Mouse (Mus musculus) lung, adult 18-20 months (tissue): ENCODE measurements at regions not wholly inside any gene's neighbourhood (a gene's known extent, or its start where the extent isn't known, plus 50 kb on each side); places are given as distances from the start of the nearest gene placed in this dataset.

ENCODE experiments used
- DNase-seq, 2 experiments: peaks; one replicate each; pipeline ENCODE4 v3.0.0; 2022; ENCODE audit warnings: mixed read lengths in 2 of 2

DNA sequence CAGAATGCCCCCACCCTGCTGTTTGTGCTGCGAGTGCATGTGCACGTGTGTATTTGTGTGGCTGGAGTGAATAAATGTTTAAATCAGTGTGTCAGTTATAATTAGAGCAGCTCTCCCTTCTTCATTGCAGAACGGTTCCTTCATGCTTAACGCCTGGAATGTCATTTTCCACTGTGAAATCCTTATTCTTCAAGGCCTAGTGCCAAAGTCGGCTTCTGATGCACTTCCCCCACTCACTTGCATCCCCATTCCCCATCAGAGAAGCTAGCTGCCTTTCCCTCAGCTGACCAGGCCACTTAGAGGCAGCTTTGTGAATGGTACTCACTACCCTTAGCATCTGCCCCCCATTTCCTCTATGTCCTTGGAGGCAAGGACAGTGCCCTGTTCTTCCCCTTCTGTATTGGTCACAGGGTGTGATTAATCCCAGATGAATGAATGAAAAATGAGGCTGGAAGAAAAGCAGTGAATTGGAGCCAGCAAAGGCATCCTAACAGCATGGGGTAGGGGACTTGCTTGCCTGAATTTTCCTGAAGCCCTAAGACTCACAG, 162.6 kb downstream of the H2al1j start:
- no peak for DNase-seq

DNA sequence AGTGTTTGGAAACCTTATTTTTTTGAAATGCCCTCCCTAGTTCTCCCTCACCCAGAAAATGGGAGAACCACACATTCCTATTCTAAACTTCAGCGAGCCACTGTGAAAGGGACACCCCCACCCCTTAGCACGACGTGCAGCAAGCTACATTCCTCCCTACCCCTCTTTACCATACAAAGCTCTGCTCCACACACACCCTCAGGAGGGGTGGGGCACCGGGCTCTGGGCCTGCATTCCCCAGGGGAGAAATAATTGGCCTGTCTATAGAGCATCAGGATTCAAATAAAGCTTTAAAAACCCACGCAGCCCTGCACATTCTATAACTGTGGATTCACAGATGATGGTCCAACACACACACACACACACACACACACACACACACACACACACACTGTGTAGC, 163.6 kb downstream of the H2al1j start:
- DNase-seq, result no peak

DNA sequence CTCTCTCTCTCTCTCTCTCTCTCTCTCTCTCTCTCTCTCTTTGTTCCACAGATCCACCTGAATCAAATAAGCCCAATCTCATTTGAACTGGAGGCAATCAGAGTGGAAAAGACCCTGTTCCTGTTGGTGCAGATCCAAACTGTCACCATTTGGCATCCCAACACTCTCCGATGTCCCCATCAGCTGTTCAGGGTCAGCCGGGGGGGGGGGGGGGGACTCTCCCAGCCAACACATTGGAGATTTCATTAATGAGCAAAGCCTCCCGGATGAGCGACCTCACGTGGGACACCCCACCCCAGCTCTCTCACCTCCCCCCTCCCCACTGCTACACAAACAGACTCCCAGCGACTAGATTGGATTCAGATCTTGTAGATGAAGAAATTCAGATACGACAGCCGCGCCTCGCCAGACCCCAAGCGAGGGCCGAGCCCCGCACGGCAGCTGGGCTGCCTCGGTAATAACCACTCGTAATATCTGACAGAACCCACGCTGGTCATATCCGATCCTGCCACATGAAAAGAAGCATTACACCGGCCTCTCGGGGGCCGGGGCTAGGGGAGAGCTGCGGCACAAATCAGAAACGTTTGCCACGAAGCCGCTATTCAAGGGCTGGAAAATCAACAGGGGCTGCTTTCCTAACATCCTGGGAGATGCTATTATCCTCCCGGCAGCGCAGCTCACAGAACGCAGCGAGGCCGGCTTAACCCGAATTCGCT, 164.2 kb downstream of the H2al1j start:
- no peak for DNase-seq

DNA sequence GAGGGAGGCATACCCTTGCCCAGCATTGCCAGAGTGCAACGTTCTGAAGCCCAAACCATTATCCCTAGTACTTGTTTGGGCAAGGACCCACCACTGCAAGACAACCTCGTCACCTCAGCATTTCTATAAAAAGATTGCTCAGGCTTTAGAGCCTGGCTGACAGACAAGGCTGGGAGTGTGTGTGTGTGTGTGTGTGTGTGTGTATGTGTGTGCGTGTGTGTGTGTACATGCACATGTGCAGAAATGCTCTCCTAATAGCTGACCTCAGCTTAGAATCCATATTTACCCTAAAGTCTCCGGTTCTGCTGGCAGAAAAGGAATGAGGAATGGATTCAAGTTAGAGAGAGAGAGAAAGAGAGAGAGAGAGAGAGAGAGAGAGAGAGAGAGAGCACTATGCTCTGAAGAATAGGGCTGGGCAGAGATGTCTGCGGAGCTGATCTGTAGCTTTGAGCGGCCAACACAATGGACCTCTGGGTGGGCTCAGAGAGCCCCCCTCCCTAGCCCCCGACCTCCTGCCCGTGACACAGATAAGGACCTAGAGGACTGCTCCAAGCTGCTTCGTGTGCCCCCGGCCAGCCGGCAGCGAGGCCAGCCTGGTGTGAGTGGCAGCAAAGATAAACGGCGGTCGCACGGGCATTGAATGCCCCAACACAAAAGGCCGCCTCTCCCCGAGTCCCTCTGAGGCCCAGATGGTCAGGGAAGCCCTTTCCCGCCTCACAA, 166.1 kb downstream of the H2al1j start:
- no peak for DNase-seq

DNA sequence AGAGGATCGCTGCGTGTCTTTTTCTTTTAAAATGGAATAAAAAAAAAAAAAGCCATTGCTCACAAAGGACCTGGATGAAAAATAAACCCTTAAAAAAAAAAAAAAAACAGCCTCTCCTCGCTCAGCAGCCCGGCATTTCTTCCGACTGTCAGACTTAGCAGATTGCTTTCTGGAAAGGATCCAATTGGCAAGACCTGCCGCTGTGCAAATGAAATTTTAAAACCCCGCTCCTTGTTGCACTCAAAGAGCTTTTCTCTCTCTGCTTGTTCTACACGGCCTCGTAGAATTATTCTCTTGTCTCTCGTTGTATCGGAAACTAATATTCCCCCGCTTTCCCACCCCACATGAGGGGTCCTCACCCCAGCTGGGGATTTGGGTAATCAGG, 166.6 kb downstream of the H2al1j start:
- peak in 1 of 2 experiments; percentile 18 for DNase-seq

DNA sequence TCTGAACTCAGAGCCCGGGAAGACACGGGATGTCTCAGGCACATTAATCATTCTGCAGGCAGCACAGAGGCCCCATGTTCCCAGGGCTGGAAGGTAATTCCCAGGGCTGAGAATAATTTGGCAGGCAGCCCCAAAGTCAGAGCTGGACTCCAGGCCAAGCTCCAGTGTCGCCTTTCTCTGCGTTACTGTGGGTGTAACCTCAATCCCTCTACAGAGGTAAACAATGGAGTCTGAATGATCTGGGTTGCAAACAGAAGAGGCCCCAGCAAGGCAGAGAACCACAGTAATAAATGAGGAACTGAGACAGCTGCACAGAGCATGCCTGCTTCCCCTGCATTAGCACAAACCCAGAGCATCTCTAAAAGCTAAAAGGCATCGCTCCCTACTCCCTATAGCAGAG, 184.8 kb downstream of the H2al1j start:
- peak in 1 of 2 experiments; percentile 3 for DNase-seq

DNA sequence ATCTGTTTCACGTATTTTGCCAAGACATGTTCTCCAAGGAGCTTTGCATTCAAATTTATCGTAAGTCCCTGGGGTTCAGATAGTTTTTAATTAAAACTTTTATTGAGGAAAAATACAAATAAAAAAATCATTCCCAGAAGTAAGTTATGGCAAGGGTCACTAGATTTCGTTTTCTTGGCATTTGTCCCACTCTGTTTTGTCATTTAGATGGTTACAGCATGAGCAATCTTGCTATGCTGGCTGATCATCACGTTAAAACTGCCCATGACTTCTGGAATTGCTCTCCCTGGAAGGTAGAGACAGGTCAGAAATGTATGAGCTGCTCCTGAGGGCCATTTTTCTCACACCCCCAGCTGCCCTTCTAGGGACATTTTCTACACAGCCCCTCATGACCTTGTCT, 185.3 kb downstream of the H2al1j start:
- DNase-seq, result no peak

DNA sequence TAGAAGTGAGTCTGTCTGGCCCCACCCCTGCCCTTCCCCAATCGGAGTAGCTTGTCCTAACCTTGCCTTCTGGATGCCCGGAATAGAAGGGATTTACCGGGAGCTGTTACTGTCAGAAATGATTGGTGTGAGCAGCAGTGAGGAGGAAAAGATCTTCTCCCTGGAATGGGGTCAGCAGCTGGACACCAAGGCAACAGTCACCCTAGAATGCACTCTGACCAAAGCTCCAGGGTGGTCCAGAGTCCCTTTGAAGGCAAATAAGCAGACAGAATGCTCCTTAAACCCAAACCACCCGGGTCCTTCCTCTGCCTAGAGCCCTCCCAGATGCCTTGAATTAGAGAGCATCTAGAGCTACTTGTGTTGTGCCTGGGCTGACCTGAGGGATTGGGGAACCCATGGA, 196.2 kb downstream of the H2al1j start:
- no peak for DNase-seq

DNA sequence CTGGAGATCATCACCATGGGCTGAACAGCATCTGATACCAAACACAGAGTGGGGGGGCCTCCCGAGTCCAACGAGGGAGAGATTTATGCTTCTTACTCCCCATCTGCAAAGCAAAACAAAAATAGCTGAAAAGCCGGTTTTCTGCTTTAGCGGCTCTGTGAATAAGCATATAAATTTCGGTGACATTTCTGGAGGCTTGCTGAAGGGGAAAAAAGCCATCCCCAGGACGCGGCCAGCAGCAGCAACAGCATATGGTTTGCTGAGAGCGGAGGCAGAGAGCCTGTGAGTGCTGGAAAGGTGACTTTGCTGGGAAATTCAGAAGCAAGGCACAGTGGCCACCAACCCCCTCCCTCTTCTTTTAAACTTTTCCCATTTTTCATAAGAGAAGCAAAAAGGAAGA, 197.7 kb downstream of the H2al1j start:
- DNase-seq, result no peak

DNA sequence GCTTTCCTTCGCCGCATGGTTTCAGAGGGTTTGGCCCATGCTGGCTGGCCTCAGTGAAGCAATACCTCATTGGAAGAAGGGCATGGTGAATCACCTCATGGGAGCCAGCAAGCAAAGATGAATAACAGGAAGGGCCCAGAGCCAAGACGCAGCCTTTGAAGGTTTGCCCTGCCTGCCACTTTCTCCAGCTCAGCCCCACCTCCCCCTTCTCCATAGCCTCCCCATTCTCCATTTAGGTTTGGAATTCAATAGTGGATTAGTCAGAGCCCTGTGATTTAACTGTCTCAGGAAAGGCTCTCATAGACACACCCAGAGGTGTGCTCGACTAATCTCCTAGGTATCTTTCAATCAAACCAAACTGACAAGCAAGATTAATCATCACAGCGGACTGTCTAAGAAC, 201.0 kb downstream of the H2al1j start:
- peak; percentile 3 to 9 for DNase-seq

DNA sequence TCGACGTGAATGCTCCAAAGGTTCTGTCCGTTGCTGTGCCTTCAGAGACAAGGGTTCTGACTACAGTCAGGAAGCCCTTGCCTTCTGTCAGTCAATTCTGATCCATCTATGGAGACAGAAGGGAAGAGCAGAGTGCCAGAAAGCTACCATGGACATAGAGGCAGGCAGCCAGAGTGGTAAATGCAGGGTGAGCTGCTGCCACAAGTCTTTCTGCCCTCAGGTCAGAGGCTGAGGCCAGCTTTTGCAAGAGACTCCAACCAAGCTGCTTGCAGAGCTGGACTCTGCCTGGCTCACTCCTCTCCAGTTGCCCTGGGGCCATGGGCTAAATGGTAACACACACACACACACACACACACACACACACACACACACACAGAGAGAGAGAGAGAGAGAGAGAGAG, 201.6 kb downstream of the H2al1j start:
- no peak for DNase-seq

DNA sequence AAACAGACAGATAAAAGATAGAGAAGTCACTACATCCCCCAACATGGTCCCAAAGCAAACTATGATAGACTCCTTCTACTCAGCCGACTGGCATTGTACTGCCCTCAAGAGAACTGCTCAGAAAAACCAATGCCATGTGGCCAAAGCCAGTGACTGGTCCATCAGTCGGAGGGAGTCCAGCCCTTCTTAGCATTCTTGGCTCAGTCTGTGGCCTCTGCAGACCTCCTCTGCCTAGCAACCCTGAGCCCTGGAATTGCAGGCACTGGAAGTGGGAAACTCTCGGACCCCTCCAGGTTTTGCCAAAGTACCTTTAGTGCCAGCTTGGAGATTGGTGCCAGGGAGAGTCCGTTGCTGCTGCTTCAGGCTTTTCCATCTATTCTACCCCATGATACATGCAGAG, 205.2 kb downstream of the H2al1j start:
- no peak for DNase-seq

DNA sequence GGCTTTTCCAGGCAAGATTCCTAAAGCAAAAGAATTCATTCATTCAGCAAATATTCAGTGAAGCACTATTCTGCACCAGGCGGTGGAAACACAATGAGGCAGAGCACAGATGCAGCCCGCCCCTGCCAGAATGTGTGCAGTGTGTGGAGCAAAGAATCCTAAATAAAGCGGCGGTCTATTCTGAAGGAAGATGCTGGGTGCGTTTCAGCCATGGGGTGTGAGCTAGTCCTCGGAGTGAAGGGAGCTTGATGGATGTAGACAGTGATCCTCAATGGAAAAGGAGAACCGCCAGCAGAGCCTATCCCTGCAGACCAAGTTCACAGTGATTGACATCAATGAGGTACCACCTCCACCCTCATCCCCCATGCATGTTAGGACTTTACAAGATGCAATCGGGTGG, 206.2 kb downstream of the H2al1j start:
- DNase-seq, result no peak

DNA sequence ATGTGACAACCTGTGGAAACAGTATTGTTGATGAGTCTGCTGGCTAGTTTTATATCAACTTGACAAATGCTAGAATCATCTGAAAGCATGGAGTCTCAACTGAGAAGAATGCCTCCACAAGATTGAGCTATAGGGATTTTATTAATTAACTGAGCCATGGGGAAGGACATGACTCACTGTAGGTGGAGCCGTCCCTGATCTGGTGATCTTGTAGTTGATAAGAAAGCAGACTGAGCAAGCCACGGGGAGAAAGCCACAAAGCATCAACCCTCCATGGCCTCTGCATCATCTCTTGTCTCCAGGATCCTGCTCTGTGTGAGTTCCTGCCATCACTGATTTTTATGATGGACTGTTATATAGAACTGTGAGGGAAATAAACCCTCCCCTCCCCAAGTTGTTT, 213.4 kb downstream of the H2al1j start:
- DNase-seq, result no peak

DNA sequence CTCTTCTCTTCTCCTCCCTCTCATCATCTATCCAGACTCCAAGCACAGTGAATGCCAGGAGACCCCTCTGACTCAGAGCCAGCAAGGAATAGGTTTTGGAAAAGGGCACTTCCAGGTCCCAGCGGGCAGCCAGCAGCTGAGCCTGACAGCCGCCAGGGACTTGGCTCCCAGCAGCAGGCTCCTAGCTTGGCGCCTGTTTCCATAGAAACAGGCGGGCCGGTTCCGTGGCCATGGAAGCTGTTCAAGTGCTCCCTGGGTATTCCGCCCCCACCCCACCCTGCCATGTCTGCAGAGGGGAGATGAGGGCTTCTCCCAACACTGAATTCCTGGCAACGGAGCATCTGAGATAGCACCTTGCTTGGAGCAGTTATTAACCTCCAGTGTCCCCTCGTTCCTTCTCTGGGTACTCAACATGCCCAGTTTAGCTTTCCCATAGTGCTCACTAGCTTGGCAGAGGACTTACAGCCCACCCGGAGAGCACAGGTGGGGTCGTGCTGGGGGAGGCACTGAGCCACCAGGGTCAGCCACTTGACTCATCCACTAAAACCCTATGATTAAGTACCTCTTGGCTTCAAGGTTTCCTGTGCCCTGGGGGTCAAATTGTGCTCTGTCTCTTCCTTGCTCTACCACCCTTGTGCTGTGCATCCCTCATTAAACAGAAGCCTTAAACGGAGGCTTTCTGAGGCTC, 222.7 kb downstream of the H2al1j start:
- no peak for DNase-seq

DNA sequence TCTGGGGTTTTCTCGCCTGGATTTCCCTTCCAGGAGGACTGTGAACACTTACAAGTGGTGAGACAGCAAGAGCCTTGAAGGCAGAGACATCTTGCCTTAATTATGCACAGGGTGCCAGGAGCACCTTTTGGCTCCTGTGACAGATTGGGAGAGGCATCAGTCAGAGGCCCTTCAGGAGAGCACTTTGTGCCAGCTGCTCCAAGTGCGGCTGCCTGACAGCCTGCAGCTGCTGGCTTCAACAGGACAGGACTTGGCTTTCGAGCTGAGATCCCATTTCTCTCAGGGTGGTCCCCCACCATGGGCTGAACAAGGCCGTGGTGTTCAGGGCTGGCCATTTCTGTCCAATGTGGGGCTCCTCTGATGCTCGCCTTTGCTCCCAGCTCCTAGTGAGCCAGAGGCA, 224.6 kb downstream of the H2al1j start:
- no peak for DNase-seq

DNA sequence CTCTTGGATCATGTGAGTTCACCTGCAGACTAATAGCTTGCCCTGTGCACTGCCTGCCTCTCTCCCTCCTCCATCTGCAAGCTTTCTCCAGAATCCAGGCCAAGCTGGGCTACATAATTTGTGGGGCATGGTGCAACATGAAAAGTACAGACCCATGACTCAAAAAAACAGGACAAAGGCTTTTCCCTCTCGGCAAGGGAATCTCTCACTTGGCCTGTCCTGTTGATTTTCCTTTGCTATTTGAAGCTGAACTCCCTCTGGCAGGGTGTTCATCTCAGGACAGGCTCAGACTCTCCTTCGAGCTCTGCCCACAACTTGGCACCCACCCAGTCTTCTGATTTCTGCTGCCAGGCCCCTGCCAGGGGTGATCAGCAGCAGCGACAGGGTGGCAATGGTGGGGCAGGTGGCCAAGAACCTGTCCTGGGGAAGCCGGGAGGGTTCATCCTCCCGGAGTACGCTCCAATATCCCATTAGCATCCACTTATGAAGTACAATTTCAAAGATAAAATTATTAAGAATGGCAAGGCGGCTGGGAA, 227.5 kb downstream of the H2al1j start:
- DNase-seq, result no peak

DNA sequence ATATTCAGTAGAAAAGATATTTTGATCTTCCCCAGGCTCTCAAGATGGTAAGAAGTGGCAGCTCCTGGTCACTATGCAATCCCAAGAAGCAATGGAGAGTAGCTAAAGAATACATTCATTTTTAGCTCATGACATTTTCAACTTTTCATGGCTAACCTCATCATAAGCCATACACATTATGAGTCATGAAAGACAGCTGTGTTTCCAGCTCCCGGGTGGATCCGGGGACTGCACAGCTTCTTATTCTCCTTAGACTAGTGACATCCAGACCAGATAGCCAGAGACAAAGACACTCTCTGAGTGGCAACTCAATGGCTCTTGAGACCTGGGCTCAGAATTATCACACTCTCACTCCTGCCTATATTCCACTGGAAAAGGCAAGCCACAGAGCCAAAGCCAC, 230.6 kb downstream of the H2al1j start:
- no peak for DNase-seq

DNA sequence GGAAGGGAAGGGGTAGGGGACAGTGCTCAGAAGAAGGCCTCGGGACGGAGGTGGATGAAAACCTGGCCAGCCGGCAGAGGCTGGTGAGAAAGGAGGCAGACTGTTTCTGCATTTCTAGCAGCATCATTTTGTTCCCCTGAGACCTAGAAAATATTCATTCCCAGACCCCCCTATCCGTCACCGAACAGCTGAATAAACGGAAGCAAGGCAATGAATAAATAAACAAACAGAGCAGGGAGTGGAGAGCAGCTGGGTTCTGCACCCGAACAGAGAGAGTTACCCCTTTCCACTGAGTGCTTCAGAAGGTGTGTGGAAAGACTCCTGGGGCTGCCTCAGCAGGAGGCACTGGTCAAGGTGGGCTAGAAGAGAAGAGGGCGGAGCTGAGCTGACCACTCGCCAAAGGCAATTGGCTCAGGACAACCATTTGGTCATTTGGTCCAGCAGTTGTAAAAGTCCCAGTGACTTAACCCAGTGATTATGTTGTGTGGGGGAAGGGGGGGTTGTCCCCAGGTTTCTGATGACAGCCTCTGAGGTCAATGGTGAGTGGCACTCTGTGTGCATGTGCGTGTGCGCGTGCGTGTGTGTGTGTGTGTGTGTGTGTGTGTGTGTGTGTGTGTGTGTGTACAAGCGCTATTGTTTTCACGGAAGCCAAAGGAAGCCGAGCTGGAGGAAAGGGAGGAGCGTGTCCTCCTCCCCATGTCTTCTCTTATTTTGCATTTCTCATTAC, 233.1 kb downstream of the H2al1j start:
- peak in 1 of 2 experiments; percentile 2 for DNase-seq

DNA sequence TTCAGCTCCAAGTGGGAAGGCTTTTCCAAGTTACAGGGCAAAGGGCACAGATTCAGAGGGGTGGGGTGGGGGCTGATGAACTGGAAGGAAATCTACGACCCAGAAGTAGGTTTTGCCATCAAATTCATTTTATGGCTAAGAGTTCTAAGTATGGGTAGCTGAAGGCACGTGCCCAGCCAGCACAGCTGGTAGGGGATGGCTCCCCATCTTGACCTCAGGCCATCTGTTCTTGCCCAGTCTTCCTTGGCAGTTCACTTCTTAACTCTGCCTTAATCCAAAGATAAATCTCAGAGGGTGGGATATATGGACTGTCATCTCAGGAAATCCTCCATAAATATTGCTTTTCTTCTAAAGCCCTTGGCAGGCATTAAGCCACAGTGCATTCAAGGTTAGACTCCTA, 238.3 kb downstream of the H2al1j start:
- DNase-seq, result no peak

DNA sequence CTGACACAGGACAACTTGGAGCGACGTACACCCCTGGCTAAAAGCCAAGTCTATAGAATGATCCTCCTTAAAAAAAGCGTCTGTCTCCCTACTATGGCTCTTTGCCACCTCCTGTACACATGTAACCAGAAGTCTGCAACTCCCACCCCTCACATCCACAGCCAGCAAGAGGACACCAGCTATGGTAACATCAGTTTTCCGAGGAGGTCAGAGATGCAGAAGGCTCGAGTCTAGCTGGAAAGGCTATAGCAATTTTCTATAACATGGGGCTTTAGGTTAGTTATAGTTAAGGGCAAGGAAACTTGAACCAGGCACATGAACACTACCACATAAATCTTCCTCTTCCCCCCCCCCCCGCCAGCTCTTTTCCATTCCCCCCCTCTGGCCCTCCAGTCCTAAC, 240.2 kb downstream of the H2al1j start:
- DNase-seq, result no peak

DNA sequence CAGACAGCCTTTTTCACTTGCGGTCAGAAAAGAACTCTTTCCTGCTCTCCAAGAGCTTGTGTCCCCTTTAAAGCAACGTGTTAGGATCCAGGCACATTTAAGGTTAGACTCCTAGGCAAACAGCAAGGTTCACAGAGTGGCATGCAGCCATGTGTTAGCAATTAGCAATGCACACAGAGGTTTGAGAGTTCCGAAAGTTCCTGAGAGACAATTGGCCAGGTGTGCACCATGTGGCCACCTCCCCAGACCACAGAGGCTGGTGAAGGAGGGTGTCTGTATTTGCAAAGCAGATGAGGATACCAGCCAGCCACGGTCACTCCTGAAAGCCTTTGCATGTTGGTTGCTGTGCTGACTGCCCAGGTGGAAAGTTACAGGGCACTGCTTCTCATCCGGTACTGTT, 240.6 kb downstream of the H2al1j start:
- DNase-seq, result no peak

DNA sequence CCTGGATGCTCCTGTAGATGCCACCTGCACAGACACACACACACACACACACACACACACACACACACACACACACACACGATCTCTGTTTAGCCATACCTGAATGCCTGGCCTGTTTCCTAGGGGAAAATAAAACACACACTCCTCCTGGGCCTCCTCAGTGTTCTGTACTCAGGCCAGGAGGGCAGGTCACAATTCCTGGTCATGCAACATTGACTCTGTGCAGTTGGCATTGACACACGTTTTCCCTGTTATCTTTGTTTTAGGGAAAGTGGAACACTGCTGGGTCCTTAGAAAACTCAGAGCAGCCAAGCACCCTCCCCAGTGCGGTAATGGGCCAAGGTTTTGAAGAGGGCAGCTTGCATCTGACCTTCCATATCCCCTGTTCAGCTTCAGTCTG, 246.7 kb downstream of the H2al1j start:
- DNase-seq, result no peak
